Mouse (Mus musculus) limb, embryonic 14.5 days (tissue): ENCODE results near the gene 4930470P17Rik. TPM values are rescaled to one million over a fixed set of nuclear protein-coding genes. Genes with fewer than 3 reads are reported as not detected.

ENCODE experiments used
- ATAC-seq: fragments of 200-750 bp; cut with Nextera tagmentation; 2 replicates; pipeline ENCODE4 v1.8.0; 2017; ENCODE audit warnings: low read depth, moderate number of reproducible peaks, moderate TSS enrichment; ENCODE audit not compliant: low FRiP score
- DNase-seq: peaks from one replicate; pipeline ENCODE4 v3.0.0-alpha.2; 2015; ENCODE audit warnings: low spot score
- H3K27ac ChIP-seq: fragments of 300-500 bp; sonication (generic); replicated peaks from 2 replicates; pipeline ENCODE4 v1.5.1; 2014; ENCODE audit warnings: low read depth, mild to moderate bottlenecking, low read length, moderate library complexity, mixed read lengths
- H3K27me3 ChIP-seq: fragments of 300-500 bp; sonication (generic); 2 replicates; pipeline ENCODE4 v1.6.1; 2014; ENCODE audit warnings: low read length, mixed read lengths; ENCODE audit not compliant: control insufficient read depth, insufficient read depth
- H3K36me3 ChIP-seq: fragments of 300-500 bp; sonication (generic); 2 replicates; pipeline ENCODE4 v1.6.1; 2014; ENCODE audit warnings: mild to moderate bottlenecking, low read length, moderate library complexity, mixed read lengths; ENCODE audit not compliant: control insufficient read depth, insufficient read depth
- H3K4me1 ChIP-seq: fragments of 300-500 bp; sonication (generic); 2 replicates; pipeline ENCODE4 v1.6.1; 2014; ENCODE audit warnings: antibody characterized with exemption, low read length, mixed read lengths; ENCODE audit not compliant: control insufficient read depth, insufficient read depth
- H3K4me2 ChIP-seq: fragments of 300-500 bp; sonication (generic); replicated peaks from 2 replicates; pipeline ENCODE4 v1.6.1; 2014; ENCODE audit warnings: low read depth, mild to moderate bottlenecking, low read length, moderate library complexity; ENCODE audit not compliant: severe bottlenecking
- H3K4me3 ChIP-seq: fragments of 300-500 bp; sonication (generic); replicated peaks from 2 replicates; pipeline ENCODE4 v1.5.1; 2014; ENCODE audit warnings: low read length
- H3K9ac ChIP-seq: fragments of 300-500 bp; sonication (generic); 2 replicates; pipeline ENCODE4 v1.6.1; 2014; ENCODE audit warnings: mild to moderate bottlenecking, low read depth, low read length, moderate library complexity; ENCODE audit not compliant: severe bottlenecking
- H3K9me3 ChIP-seq: fragments of 300-500 bp; sonication (generic); 2 replicates; pipeline ENCODE4 v1.6.1; 2016; ENCODE audit warnings: low read length; ENCODE audit not compliant: control insufficient read depth
- POLR2A ChIP-seq: fragments of 200-500 bp; IDR thresholded peaks from 2 replicates; pipeline ENCODE4 v1.8.0; 2012; ENCODE audit warnings: inconsistent platforms, mild to moderate bottlenecking, moderate library complexity, borderline replicate concordance; ENCODE audit not compliant: insufficient read depth, insufficient read length; ENCODE audit errors: extremely low read depth
- WGBS: fragments of 180-500 bp; shearing (Covaris S2); extraction: QIAGEN DNeasy Blood & Tissue Kit; methylation state at CpG from one replicate; pipeline ENCODE4 v1.1.7; 2014; 5-methylcytosine and 5-hydroxymethylcytosine counted together
- polyA plus RNA-seq, 2 experiments: library from polyadenylated mRNA; depleted of rRNA in 1 of 2; stranded (reverse) in 1 of 2; unstranded in 1 of 2; fragments of >200 nt; fragmentation: Nextera tagmentation in 1 of 2; extraction: Ambion mirVana in 1 of 2; gene quantifications; 2 replicates each; pipeline versions ENCODE4 v1.2.1 to v1.2.3; 2012 to 2014

Gene 4930470P17Rik
- polyA plus RNA-seq, 2 experiments, result not detected

DNA sequence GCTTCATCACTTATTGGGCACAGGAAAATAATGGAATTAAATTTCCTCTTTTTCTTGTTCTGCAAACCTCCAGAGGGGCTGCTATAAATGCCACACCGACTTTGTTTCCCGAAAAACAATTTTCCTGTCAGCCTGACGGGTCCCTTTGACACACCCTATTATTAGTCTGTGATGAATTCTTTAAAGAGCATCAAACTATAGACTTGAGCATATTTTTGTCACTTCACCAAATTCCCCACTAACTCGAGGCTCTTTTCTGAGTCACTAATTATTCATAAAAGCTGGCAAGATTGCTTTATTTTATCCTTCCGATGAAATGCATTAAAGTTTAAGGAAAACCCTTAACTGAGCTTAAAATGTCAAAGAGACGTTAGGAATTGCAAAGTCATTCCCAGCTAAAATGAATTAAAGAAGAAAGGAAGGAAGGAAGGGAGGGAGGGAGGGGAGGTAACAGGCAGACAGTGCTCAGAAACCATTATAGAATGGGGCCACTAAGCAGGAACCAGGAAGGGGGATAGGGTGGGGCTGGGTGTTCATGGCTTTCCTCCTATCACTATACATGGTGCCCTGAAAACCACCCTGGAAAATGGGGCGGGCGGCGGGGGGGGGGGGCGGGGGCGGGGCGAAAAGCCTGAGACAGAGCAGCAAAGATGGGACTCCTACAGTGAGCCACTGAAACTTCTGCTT lies 67.6 kb downstream of the 4930470P17Rik start:
- no peak for DNase-seq
- ATAC-seq, result no peak
- H3K27ac ChIP-seq, result no peak overlapping the region
- TF ChIP-seq POLR2A, result no peak
- H3K27me3 ChIP-seq, result no peaks in the 10 kb centered on the region
- WGBS, result 32% methylated on average over 10 of the region's 12 CpGs
- no peak overlapping the region for H3K4me3 ChIP-seq
- no peaks in the 10 kb centered on the region for H3K9me3 ChIP-seq
- no peaks in the 10 kb centered on the region for H3K4me1 ChIP-seq
- no peak overlapping the region for H3K9ac ChIP-seq
- H3K4me2 ChIP-seq, result no peak overlapping the region
- no peaks in the 10 kb centered on the region for H3K36me3 ChIP-seq

DNA sequence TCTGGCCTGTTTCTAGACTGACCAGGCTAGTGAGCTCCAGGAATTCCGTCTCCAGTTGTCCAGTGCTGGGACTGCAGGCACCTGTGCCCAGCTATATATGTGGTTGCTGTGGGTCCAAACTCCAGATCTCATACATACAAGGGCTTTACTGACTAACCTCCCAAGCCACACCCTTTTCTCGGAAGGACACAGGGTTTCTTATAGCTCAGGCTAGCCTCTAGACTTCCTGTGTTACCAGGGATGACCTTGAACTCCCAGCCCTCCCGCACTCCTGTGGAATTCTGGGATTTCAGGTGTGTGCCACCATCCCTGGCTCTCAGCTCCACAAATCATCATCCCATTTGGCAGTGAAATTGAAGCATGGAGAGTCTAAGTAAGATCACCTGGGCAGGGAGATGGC lies 71.6 kb downstream of the 4930470P17Rik start:
- H3K4me3 ChIP-seq, result no peak overlapping the region
- H3K27me3 ChIP-seq, result no peaks in the 10 kb centered on the region
- H3K9me3 ChIP-seq, result no peaks in the 10 kb centered on the region
- no peak overlapping the region for H3K9ac ChIP-seq
- 87% methylated on average over 3 of the region's 3 CpGs for WGBS
- H3K36me3 ChIP-seq, result no peaks in the 10 kb centered on the region
- H3K4me1 ChIP-seq, result no peaks in the 10 kb centered on the region
- no peak overlapping the region for H3K4me2 ChIP-seq
- H3K27ac ChIP-seq, result no peak overlapping the region
- DNase-seq, result no peak
- no peak for TF ChIP-seq POLR2A
- ATAC-seq, result no peak

DNA sequence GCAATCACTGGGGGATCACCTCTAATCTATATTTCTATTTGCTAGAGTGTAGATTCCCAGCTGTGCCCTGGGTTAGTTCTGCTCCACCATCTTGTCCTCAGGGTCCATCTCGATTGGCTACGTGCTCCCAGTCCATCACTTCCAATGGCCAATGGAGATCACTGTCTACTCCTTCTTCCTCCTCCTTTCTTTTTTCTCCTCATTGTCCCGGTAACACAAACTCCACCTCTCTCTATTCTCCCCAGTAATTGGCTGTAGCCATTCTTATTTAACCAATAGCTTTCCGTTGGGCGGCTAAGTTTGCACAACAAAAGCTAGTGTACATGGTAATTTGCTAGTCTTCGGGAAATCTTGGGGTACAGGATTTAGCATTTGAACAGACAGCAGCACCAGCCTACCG lies 72.1 kb downstream of the 4930470P17Rik start:
- no peaks in the 10 kb centered on the region for H3K4me1 ChIP-seq
- no peak overlapping the region for H3K4me2 ChIP-seq
- TF ChIP-seq POLR2A, result no peak
- 91% methylated on average over 7 of the region's 7 CpGs for WGBS
- H3K36me3 ChIP-seq, result no peaks in the 10 kb centered on the region
- H3K27me3 ChIP-seq, result no peaks in the 10 kb centered on the region
- H3K9me3 ChIP-seq, result no peaks in the 10 kb centered on the region
- no peak overlapping the region for H3K4me3 ChIP-seq
- no peak overlapping the region for H3K27ac ChIP-seq
- DNase-seq (no peak), ATAC-seq (no peak)
- H3K9ac ChIP-seq, result no peak overlapping the region

Other genes with a start within 250 kb of the 4930470P17Rik start
- 0.74 and 1.0 TPM in 2 replicates for gene Bcas1, start 174.2 kb downstream of the 4930470P17Rik start, polyA plus RNA-seq (2012; rRNA removed)
- 0.33 and 0.45 TPM in 2 replicates for gene Bcas1, start 174.2 kb downstream of the 4930470P17Rik start, polyA plus RNA-seq (2014; fragmentation: Nextera tagmentation; extraction: Ambion mirVana)
- 29.5 and 45.0 TPM in 2 replicates for gene Pfdn4, start 105.6 kb downstream of the 4930470P17Rik start, polyA plus RNA-seq (2012; rRNA removed)
- 77.0 and 82.6 TPM in 2 replicates for gene Pfdn4, start 105.6 kb downstream of the 4930470P17Rik start, polyA plus RNA-seq (2014; fragmentation: Nextera tagmentation; extraction: Ambion mirVana)
- 0.03 TPM in 2 replicates for gene Cyp24a1, start 104.9 kb downstream of the 4930470P17Rik start, polyA plus RNA-seq (2012; rRNA removed)
- gene Cyp24a1, start 104.9 kb downstream of the 4930470P17Rik start, polyA plus RNA-seq (2014; fragmentation: Nextera tagmentation; extraction: Ambion mirVana), result not detected in 2 replicates
- 10.8 and 11.2 TPM in 2 replicates for gene Dok5, start 129.8 kb upstream of the 4930470P17Rik start, polyA plus RNA-seq (2012; rRNA removed)
- gene Dok5, start 129.8 kb upstream of the 4930470P17Rik start, polyA plus RNA-seq (2014; fragmentation: Nextera tagmentation; extraction: Ambion mirVana), result 8.3 and 11.9 TPM in 2 replicates